Mouse (Mus musculus): Measurements from ENCODE around the gene Gm45208.
"Not testable (repeated sequence)": the region's sequence is repeated elsewhere in the genome, so short reads cannot be mapped to it uniquely, and the experiment has no call there.

Gene Gm45208

DNA sequence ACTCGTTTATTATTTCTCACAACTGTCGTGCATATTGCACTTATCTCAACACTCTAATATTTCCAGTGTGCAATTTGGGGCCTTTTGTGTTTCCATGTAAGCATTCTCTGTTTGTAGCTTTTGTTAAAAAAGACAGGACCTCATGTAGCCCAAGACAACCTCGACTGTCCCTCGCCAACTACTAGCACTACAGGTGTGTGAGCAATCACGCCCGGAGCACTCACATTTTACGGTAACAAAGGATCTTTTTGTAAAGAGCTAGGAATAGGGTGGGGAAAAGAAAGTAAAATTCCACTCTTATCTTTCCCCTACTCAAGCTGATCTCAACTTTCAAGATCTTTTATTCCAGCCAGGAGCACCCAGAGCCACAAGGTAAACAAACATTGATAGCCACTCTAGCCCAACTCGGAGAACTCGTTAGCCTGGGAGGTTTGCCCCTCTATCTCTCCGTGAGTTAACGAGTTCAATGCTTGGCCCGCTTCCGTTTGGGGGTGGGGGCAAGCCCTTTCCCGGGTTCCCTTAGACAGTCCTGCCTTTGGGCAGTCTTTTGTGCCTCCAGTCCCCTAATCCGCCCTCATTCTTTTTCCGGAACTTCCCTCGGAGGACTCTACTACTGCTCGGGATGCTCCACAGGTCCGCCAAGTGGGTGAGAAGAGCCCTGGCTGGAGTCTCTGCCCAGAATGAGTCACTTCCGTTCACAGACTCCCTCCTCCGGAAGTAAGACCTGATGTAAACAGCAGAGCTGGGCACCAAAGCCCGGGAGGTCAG, at the start of gene Gm45208:
Gene Gm45208, plus strand, starts transcription at position 732 of the 768 bp plus-strand sequence.
- peak; percentile 70 for DNase-seq

DNA sequence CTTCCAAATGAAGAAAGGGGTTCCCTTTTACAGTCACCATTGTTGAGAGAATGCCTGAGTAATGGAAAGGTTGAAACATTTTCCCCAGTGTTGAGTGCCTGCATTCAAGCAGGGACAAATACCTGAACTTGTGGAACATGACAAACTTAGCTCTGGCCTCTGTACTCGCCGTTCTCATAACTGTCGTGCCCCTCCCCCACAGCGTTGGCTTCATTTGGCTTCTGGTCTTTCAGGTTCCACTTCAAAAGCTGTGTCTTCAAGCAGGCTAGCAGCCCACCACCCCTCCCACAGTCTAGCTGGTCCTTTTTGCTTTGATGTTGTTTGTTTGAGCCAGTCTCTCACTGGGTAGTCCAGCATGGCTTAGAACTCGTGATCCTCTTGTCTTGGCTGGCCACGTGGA, 49.3 kb upstream of the Gm45208 start:
- DNase-seq: no peak

DNA sequence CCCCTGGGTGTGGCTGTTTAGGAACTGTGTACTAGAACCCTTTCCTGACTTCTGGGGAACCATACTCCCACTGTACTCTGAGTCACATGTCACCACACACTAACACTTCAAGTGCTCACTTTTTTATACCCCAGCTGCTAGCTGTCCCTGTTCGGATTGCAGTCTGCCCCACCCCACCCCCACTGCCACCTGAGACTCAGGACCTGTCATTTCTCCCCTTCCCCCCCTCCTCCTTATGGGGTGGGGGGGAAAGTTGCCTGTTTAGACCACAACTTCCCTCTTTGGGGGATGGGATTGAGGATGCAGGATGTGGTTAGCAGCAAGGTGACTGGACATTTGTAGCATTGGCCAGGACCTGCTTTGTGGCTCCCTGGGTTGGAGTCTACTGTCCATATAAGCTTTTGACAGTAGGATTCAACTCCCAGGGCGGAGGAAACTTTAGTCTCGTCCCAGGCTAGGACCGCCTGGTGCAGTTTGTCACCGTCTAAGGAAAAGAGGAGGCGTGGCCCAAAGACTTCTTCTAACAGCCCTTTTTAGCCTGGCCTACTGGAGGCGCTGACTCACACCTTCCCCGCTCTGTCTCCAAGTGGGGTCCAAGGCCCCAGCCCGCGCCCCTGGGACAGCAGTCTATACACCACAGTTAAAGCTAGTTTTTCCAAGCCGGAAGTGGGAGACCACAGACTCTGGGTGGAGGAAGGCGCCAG, 48.3 kb upstream of the Gm45208 start:
- DNase-seq: no peak

DNA sequence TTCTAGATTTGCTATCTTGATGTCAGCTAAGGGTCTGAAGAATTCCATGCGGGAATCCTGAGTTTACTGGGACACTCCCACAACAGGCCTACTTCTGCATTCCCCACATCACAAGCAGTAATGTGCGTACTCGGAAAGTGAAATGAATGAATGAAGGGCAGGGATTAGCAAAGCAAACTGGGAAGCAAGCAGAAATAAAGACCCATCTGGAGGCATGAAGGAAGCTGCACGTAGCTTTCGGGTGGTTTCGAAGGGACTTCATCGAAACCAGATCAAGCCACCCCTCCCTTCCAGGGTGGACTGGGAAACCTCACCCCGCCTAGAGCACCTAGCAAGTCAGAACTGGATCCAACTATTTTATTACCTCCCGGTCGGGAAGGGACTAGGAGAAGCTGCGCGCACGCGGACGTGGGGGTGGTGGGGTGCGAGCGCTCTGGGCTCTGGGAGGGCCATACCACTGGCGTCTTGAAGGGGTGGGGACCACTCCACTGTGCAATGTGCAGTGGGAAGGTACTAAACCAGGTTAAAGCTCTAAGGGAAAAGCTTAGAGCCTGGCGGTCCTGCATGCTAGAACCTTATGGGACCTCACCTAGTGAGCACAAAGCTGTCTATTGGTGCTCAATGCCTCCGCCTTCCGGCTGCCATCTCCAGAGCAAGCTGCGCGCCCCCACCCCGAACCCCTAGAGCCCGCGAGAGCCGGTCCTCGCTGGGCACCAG, 47.6 kb upstream of the Gm45208 start:
- DNase-seq: no peak

DNA sequence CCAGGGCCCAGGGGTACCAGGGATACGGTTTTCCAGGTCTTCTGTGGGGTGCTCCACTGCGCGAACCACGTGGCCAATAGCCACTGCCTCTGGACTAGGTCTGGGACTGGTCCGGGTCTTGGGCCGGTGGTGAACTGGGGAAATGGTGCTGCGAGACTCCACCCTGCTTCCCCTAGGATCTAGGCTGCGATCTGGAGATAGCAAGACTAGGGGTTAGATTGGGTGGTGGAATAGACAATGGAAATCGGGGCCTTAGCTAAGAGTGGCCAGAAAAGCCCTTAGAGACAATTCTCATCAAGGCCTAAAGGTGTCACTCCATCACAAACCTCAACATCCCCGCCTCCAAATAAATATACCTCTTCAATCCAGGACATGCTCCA, 47.1 kb upstream of the Gm45208 start:
- DNase-seq: no peak

DNA sequence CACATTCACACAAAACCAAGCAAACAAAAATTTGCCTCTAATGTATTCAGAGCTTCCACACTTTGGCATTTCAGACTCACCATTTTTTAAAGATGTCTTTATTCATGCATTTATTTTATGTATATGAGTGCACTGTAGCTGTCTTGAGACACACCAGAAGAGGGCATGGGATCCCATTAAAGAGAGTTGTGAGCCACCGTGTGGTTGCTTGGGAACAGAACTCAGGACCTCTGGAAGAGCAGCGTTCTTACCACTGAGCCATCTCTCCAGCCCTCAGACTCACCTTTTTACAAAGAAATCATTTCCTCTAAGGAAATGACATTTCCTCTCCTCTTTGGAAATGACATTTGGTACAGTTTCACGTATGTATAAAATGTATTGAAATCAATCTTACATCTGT, 43.1 kb upstream of the Gm45208 start:
- no peak for DNase-seq

DNA sequence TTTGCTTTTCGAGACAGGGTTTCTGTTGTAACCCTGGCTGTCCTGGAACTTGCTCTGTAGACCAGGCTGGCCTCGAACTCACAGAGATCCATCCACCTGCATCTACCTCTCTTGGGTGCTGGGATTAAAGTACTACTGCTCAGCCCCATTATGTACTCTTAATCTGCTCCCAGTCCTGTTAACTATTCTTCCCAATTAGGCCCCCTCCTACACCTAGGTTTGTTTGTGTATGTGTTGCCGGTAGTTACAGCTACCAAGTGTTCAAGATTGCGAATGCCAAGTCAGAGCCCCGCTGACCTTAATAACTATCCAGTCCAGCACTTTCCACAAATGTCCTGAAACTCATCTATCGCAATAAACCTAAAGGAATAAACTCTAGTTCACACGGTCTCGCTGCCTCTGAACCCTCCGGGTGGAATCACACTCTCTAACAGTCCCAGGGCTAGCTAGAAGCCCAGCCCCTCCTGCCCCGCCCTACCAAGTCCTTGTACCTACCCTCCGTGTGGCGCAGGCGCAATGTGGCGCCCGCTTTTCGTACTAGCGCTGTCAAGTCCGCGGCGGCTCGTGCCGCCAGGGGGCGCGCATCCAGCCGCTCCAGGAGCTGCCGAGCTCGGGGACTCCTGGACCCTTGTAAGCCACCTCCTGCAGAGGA, 42.5 kb upstream of the Gm45208 start:
- DNase-seq: peak; percentile 85

DNA sequence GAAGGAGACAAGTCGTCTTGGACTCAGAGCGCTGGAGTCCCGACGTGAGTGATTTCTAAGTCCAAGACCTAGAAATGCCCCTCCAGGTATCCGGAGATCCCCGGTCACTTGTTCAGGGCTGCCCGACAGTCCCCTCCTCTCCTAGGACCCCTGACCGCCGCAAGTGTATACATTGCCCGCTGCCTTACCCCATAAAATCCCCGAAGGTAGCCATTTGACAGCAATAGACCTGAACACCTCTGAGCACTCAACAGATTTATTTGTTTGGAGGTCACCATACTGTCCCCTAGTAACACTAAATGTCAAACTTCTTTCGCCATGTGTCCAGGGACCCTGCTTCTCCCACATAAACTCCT, 42.0 kb upstream of the Gm45208 start:
- no peak for DNase-seq

DNA sequence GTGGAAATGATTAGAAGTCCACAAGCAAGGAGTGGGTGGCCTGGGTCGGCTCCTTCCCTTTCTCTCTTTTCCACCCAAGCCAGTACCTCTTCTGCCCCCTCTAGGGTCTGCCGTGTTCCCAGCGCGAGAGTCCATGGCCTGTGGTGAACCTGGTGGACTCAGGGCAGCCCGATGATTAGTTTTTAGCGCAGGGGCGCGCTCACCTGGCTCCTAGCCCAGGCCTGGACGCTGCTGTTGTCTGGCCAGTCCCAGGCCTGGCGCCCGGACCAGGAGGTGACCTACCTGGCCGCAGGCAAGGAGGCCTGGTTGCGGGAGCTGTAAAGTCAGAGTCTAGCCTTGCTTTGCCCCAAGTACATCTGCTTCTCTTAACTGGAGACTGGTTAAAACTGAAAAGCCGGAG, 41.2 kb upstream of the Gm45208 start, which contains the start of gene Magix:
Gene Magix, minus strand, starts transcription at position 388 of the 400 bp plus-strand sequence.
- DNase-seq: no peak

DNA sequence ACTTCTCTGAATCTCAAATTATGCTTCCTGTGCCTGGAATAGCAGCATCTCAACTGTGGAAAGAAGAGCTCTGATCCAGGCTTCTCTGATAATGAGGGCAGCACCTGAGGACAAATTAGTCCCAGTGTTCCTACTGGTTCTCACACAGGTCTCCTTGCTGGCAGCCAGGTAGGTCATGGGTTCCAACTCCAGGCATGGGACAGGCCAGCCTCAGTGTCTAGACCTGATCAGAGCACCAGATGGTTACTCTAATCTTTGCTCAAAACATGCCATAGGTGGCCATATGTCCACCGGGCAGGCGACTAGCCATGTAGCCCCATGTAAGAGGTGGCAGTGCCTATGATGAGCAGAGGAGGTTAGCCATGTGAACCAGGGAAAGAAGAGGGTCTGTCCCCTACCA, 33.7 kb upstream of the Gm45208 start:
- DNase-seq: no peak

DNA sequence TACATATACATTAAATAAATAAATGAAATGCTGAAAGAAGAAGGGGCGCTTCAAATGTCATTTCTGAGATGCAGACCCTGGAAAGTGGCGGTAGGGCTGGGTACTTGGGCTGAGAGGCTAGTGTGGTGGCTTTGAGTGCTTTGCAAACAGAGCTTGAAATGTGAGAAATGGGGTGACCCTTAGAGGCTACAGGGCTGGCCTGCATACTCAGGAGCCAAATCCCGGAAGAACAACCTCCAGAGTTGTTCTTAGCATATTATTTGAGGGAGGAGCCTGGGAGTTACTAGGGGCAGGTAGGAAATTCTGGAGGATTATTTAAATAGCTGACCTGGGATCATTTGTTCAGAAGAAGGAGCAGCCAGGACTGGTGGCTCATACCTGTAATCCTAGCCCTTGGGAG, 31.6 kb upstream of the Gm45208 start:
- no peak for DNase-seq

DNA sequence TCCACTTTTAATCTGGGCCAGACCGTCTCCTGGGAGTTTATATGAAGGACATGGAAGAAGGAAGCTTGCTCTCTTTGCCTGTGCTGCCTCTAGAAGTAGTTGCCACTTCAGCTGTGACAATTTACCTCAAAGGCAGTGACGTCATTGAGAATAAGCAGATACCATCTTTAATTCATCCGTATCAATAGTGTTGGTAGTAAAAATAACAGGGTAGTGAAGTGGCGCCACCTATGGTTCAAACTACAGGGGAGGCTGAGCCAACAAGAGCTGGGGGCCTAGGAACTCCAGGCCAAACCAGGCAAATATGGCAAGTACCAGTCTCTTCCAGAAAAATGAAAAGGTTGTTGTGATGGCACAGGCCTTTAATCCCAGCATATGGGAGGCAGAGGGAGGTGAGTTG, 29.2 kb upstream of the Gm45208 start:
- no peak for DNase-seq

DNA sequence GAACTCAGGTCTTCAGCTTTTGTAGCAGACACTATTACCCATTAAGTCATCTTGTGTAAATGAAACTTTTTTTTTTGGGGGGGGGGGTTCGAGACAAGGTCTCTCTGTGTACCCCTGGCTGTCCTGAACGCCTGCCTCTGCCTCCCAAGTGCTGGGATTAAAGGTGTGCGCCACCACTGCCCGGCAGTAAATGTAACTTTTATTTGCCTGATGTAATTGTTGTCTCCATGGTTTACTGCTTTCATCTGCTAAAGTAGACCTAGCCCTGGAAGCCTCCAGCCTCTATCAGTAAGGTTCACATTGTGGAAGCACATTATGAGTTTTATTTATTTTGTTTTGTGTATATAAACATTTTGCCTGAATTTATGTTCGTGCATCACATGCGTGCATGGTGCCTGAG, 25.5 kb upstream of the Gm45208 start:
- no peak for DNase-seq

DNA sequence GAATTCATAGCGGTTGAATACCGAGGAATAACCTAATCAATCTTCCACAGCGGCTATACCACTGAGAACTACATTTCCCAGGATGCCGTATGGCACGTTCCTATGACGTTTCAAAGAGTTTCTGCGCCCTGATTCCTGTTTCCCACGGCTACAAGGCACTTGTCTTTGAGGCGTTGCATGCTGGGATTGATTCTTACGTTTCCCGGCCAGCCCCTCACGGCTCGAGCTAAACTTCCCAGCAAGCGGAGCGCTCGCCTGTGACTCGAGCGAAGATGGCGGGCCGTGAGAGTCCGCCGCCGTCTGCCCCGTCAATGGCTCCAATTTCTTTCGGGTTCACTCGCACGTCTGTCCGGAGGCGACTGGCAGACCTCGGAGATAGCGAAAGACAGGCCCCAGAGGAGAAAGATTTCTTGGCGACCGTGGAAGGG, 25.1 kb upstream of the Gm45208 start, which contains the start of gene Gpkow:
Gene Gpkow, plus strand, starts transcription at position 178 of the 428 bp plus-strand sequence.
- DNase-seq: peak; percentile 92

DNA sequence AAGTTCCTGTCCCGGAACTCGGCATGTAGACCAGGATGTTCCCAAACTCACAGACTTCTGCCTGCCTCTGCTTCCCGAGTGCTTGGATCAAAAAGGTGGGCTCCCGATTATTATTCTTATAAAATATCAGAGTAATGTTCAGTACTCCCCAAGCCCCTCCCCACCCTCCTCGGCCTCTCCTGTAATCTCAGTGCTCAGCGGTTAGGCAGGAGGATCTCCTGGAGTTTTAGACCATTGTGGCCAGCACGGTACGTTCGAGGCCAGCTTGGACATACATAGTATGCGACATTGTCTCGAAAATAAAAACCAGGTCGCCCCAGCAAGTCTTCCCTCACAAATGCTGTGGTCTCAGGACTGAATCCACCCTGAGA, 8.3 kb upstream of the Gm45208 start:
- DNase-seq: not testable (repeated sequence)

DNA sequence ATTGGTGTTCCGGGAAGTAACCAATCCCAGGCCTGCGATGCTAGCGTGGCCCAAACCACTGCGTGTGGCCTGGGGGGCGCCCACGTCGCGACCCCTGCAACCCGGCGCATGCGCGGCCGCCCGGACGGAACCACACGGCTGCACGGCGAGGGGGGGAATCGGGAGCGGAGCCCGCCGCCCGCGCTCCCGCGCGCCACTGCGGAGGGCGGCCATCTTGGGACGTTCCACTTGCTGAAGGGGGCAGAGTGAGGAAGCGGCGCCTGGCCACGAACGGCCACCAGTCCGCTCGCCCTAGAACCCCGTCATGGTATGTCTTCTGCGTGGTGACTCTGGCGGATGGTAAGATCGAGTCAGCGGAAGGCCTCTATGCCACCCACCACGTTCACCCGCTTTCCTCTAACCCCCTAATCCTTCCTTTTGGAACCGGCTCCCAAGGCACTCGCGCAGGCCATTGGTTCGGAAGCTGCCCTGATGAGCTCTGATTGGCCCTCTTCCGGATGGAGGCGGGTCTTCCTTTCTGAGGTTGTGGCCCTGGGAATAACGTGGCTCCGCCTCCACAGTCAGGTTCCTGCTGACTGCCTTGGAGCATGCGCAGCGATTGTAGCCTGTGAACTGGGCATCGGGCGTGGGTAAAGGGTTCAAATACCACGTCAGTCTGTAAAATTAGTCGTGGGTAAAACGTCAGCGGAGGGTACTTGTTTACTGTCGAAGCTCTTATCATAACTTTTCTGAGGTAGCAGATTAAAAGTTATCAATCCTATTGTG, 7.7 kb upstream of the Gm45208 start, which contains the start of gene Wdr45:
Gene Wdr45, plus strand, starts transcription at position 199 of the 765 bp plus-strand sequence.
- DNase-seq: peak; percentile 95

DNA sequence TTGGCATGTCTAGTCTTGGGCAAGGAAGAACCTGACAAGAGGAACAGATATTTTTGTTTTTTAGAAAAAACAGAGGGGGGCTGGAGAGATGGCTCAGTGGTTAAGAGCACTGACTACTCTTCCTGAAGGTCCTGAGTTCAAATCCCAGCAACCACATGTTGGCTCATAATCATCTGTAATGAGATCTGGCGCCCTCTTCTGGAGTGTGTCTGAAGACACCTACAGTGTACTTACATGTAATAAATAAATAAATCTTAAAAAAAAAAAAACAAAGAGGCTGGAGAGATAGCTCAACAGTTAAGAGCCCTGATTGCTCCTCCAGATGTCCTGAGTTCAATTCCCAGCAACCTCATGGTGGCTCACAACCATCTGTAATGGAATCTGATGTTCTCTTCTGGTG, 6.0 kb upstream of the Gm45208 start:
- not testable (repeated sequence) for DNase-seq

DNA sequence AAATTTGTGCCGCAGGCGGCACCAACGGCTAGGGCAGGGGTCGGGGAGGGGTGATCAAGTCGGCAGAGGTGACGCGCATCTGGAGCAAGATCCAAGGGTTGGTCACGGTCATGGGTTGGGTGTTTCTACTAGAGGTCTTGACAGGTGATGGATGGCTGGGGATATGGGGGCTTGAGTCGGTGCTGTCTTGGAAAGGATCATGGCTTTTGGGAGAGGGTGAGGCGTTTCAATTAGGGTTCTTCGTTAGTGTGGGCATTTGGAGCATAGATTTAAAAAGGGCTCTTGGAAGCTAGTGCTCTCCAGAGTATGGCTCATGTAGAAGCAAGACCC, 202 bp downstream of the Gm45208 start:
- no peak for DNase-seq

DNA sequence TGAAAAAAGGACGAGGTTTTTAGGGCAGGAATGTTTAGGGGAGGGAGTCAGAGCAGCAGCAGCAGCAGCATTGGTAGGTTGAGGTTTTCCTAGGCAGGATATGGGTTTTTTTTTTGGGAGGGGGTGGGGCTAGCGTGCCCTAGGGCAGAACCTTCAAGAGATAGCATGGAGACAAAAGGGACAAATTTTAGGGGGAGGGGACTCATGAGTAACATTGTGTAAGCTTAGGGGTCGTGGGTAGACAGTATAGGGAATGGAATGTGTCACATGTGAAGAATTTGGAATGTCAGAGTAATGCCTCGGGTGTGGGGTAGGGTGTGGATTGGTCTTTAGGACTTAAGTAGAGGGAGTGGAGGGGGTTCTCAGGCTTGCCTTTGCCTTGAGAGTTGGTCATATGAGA, 646 bp downstream of the Gm45208 start:
- DNase-seq: no peak

DNA sequence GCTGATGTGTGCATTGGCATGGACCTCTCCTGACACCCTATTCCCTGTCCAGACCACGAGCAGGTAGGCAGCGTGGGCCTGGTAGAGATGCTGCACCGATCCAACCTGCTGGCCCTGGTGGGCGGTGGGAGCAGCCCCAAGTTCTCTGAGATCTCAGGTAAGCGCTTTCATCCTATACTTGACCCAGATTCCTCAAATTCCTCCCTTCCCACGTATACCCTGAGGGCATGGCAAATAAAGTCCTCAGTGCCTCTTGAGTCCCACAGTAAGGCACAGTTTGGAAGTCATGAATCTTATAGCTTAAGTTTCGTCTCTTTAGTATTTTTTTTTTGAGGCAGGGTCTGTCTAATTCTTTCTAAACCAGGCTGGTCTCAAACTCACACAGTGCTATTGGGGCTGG, 2.1 kb downstream of the Gm45208 start:
- no peak for DNase-seq

DNA sequence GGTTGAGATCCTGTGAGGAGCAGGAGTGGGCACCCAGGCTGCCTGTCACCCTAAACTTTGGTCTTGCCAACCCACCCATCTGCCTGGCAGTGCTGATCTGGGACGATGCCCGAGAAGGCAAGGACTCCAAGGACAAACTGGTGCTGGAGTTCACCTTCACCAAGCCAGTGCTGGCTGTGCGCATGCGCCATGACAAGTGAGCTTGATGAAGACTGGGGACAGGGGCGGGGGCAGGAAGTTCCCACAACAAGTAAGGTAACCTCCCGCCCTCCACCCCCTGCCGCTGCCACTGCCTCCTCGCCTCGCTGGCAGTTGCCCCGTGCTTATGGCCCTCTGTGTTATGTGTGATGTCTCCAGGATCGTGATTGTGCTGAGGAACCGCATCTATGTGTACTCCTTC, 3.8 kb downstream of the Gm45208 start:
- no peak for DNase-seq

DNA sequence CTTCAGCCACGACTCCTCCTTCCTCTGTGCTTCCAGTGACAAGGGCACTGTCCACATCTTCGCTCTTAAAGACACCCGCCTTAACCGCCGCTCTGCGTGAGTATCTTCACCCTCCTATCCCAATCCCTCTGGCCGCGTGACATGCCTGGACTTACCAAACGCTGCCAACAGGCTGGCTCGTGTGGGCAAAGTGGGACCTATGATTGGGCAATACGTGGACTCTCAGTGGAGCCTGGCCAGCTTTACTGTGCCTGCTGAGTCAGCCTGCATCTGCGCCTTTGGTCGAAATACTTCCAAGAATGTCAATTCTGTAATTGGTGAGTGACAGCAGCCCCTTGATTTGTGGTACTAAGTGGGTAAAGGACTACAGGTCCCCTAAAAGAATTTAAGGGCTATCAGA, 5.1 kb downstream of the Gm45208 start:
- no peak for DNase-seq
